Mouse (Mus musculus) myocyte (in vitro differentiated cells): ENCODE data around the gene Pphln1.

Experiments used
- MAX ChIP-seq: IDR thresholded peaks from one replicate; pipeline ENCODE4 v1.6.1; 2011; ENCODE audit warnings: low read depth, mild to moderate bottlenecking, control low read depth
- REST ChIP-seq: IDR thresholded peaks from one replicate; pipeline ENCODE4 v1.6.1; 2011; ENCODE audit warnings: mild to moderate bottlenecking, control low read depth, moderate library complexity; ENCODE audit not compliant: insufficient read depth, insufficient read length

DNA sequence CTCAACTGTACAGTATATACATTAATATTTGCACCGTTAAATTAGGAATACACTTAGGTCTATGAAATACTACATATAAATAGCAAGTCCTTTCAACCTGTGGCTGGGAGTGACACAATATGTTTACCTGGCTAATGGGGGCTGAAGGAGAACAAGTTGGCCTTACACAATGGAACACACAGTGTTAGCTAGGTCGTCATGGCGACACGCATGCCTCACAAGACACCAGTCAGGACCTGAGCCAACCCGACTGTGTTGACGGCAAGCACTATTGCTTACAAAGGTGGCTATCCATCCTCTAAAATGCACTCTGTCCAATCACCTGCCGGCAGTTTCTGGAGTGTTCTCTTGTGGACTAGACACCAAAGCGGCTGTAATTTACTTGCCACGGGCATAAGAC lies 101.7 kb downstream of the Pphln1 start:
- TF ChIP-seq MAX (no peak), REST (no peak)
